Mouse (Mus musculus): ENCODE measurements around the gene 9930104L06Rik. TPM values are rescaled to one million over a fixed set of nuclear protein-coding genes. Genes with fewer than 3 reads are reported as not detected.
A peak's percentile ranks its signal among the peaks of the same experiment; 100 is the strongest.

The 9930104L06Rik gene
- polyA plus RNA-seq, 1 experiment from 2014 or later = 5.1 TPM

- peak; percentile 49 for ATAC-seq (ENCODE audit: insufficient number of reproducible peaks, low FRiP score, low TSS enrichment, low read depth)
- H3K27ac ChIP-seq (replicated peaks; ENCODE audit: low read depth, low read length) = no peak overlapping the region
- 35% methylated on average over 21 of the region's 21 CpGs for WGBS
- H3K9me3 ChIP-seq (ENCODE audit: control insufficient read depth, low read length) = no peaks in the 10 kb centered on the region
- no peak overlapping the region for H3K4me2 ChIP-seq (ENCODE audit: low read depth, severe bottlenecking)
- H3K4me3 ChIP-seq (ENCODE audit: low read depth, low read length) = no peak overlapping the region
- H3K36me3 ChIP-seq (ENCODE audit: control insufficient read depth, insufficient read depth, low read length) = no peaks in the 10 kb centered on the region
- no peak overlapping the region for H3K9ac ChIP-seq (ENCODE audit: low read length)
- peak; percentile 70 for DNase-seq (ENCODE audit: low spot score)
- peaks cover 53% of the 10 kb centered on the region for H3K27me3 ChIP-seq (ENCODE audit: control insufficient read depth, insufficient read depth, low read length)
- H3K4me1 ChIP-seq (ENCODE audit: control insufficient read depth, insufficient read depth, low read length) = peaks cover 17% of the 10 kb centered on the region
These were observed 13.6 kb downstream of the 9930104L06Rik start for GRCm38 (mm10) chr4:124950181-124951035.

GRCm38 (mm10) chr4:124951036-124951433 is 14.2 kb downstream of the 9930104L06Rik start:
- H3K4me2 ChIP-seq (ENCODE audit: low read depth, severe bottlenecking) = peak overlapping the region; percentile 2; the same call in 1 of the 2 replicates
- 24% methylated on average over 10 of the region's 10 CpGs for WGBS

GRCm38 (mm10) chr4:124953546-124953945 is 16.7 kb downstream of the 9930104L06Rik start:
- Histone ChIP-seq H3K27me3 (ENCODE audit: control insufficient read depth, insufficient read depth, low read length) (peaks cover 46% of the 10 kb centered on the region), H3K4me1 (ENCODE audit: control insufficient read depth, insufficient read depth, low read length) (peaks cover 17% of the 10 kb centered on the region), H3K36me3 (ENCODE audit: control insufficient read depth, insufficient read depth, low read length) (no peaks in the 10 kb centered on the region), H3K9ac (ENCODE audit: low read length) (no peak overlapping the region), H3K4me3 (ENCODE audit: low read depth, low read length) (no peak overlapping the region), H3K9me3 (ENCODE audit: control insufficient read depth, low read length) (no peaks in the 10 kb centered on the region), H3K4me2 (ENCODE audit: low read depth, severe bottlenecking) (no peak overlapping the region), H3K27ac (replicated peaks; ENCODE audit: low read depth, low read length) (no peak overlapping the region)
- DNase-seq (ENCODE audit: low spot score) = no peak
- no peak for ATAC-seq (ENCODE audit: insufficient number of reproducible peaks, low FRiP score, low TSS enrichment, low read depth)
- WGBS = 56% methylated on average over 4 of the region's 4 CpGs

More at GRCm38 (mm10) chr4:124951036-124951433, 14.2 kb downstream of the 9930104L06Rik start:
- H3K9ac ChIP-seq (ENCODE audit: low read length) = no peak overlapping the region
- no peak overlapping the region for H3K4me3 ChIP-seq (ENCODE audit: low read depth, low read length)
- H3K4me1 ChIP-seq (ENCODE audit: control insufficient read depth, insufficient read depth, low read length) = peaks cover 17% of the 10 kb centered on the region
- DNase-seq (ENCODE audit: low spot score) (no peak), ATAC-seq (ENCODE audit: insufficient number of reproducible peaks, low FRiP score, low TSS enrichment, low read depth) (no peak)
- no peak overlapping the region for H3K27ac ChIP-seq (replicated peaks; ENCODE audit: low read depth, low read length)
- H3K36me3 ChIP-seq (ENCODE audit: control insufficient read depth, insufficient read depth, low read length) = no peaks in the 10 kb centered on the region
- peaks cover 56% of the 10 kb centered on the region for H3K27me3 ChIP-seq (ENCODE audit: control insufficient read depth, insufficient read depth, low read length)
- H3K9me3 ChIP-seq (ENCODE audit: control insufficient read depth, low read length) = no peaks in the 10 kb centered on the region

- Histone ChIP-seq H3K4me1 (ENCODE audit: control insufficient read depth, insufficient read depth, low read length) (no peaks in the 10 kb centered on the region), H3K9ac (ENCODE audit: low read length) (no peak overlapping the region), H3K4me3 (ENCODE audit: low read depth, low read length) (no peak overlapping the region), H3K4me2 (ENCODE audit: low read depth, severe bottlenecking) (no peak overlapping the region), H3K27me3 (ENCODE audit: control insufficient read depth, insufficient read depth, low read length) (peaks cover 48% of the 10 kb centered on the region), H3K9me3 (ENCODE audit: control insufficient read depth, low read length) (no peaks in the 10 kb centered on the region), H3K27ac (replicated peaks; ENCODE audit: low read depth, low read length) (no peak overlapping the region), H3K36me3 (ENCODE audit: control insufficient read depth, insufficient read depth, low read length) (no peaks in the 10 kb centered on the region)
- ATAC-seq (ENCODE audit: insufficient number of reproducible peaks, low FRiP score, low TSS enrichment, low read depth) (no peak), DNase-seq (ENCODE audit: low spot score) (no peak)
- WGBS = 74% methylated on average over 2 of the region's 2 CpGs
These were observed 20.4 kb downstream of the 9930104L06Rik start for GRCm38 (mm10) chr4:124957284-124957683.

GRCm38 (mm10) chr4:124959062-124959461 is 22.2 kb downstream of the 9930104L06Rik start:
- H3K4me1 ChIP-seq (ENCODE audit: control insufficient read depth, insufficient read depth, low read length) = 0 out of 2 replicates have a peak, but pooled peaks cover 3% of the 10 kb centered on the region
- H3K27me3 ChIP-seq (ENCODE audit: control insufficient read depth, insufficient read depth, low read length) = peaks cover 33% of the 10 kb centered on the region
- DNase-seq (ENCODE audit: low spot score) (no peak), ATAC-seq (ENCODE audit: insufficient number of reproducible peaks, low FRiP score, low TSS enrichment, low read depth) (no peak)
- H3K27ac ChIP-seq (replicated peaks; ENCODE audit: low read depth, low read length) = no peak overlapping the region
- H3K4me3 ChIP-seq (ENCODE audit: low read depth, low read length) = no peak overlapping the region
- H3K36me3 ChIP-seq (ENCODE audit: control insufficient read depth, insufficient read depth, low read length) = no peaks in the 10 kb centered on the region
- no peak overlapping the region for H3K4me2 ChIP-seq (ENCODE audit: low read depth, severe bottlenecking)
- no peaks in the 10 kb centered on the region for H3K9me3 ChIP-seq (ENCODE audit: control insufficient read depth, low read length)
- no peak overlapping the region for H3K9ac ChIP-seq (ENCODE audit: low read length)
- WGBS = 37% methylated on average over 11 of the region's 11 CpGs

- Histone ChIP-seq H3K4me3 (ENCODE audit: low read depth, low read length) (no peak overlapping the region), H3K9ac (ENCODE audit: low read length) (no peak overlapping the region), H3K27me3 (ENCODE audit: control insufficient read depth, insufficient read depth, low read length) (peaks cover 29% of the 10 kb centered on the region), H3K27ac (replicated peaks; ENCODE audit: low read depth, low read length) (no peak overlapping the region), H3K4me1 (ENCODE audit: control insufficient read depth, insufficient read depth, low read length) (peaks cover 9% of the 10 kb centered on the region; the same call in 1 of the 2 replicates), H3K4me2 (ENCODE audit: low read depth, severe bottlenecking) (no peak overlapping the region), H3K9me3 (ENCODE audit: control insufficient read depth, low read length) (no peaks in the 10 kb centered on the region), H3K36me3 (ENCODE audit: control insufficient read depth, insufficient read depth, low read length) (no peaks in the 10 kb centered on the region)
- no peak for ATAC-seq (ENCODE audit: insufficient number of reproducible peaks, low FRiP score, low TSS enrichment, low read depth)
- 83% methylated on average over 11 of the region's 11 CpGs for WGBS
- DNase-seq (ENCODE audit: low spot score) = no peak
These were observed 24.1 kb downstream of the 9930104L06Rik start for GRCm38 (mm10) chr4:124960940-124961339.

- H3K9me3 ChIP-seq (ENCODE audit: control insufficient read depth, low read length) = no peaks in the 10 kb centered on the region
- peaks cover 9% of the 10 kb centered on the region; the same call in 1 of the 2 replicates for H3K4me1 ChIP-seq (ENCODE audit: control insufficient read depth, insufficient read depth, low read length)
- no peaks in the 10 kb centered on the region for H3K36me3 ChIP-seq (ENCODE audit: control insufficient read depth, insufficient read depth, low read length)
- no peak overlapping the region for H3K4me2 ChIP-seq (ENCODE audit: low read depth, severe bottlenecking)
- 28% methylated on average over 11 of the region's 11 CpGs for WGBS
- DNase-seq (ENCODE audit: low spot score) = no peak
- no peak overlapping the region for H3K4me3 ChIP-seq (ENCODE audit: low read depth, low read length)
- ATAC-seq (ENCODE audit: insufficient number of reproducible peaks, low FRiP score, low TSS enrichment, low read depth) = no peak
- H3K27me3 ChIP-seq (ENCODE audit: control insufficient read depth, insufficient read depth, low read length) = peaks cover 22% of the 10 kb centered on the region
- no peak overlapping the region for H3K27ac ChIP-seq (replicated peaks; ENCODE audit: low read depth, low read length)
- H3K9ac ChIP-seq (ENCODE audit: low read length) = no peak overlapping the region
These were observed 25.7 kb downstream of the 9930104L06Rik start for GRCm38 (mm10) chr4:124962576-124962975.

GRCm38 (mm10) chr4:124964912-124965599 is 28.2 kb downstream of the 9930104L06Rik start:
- H3K27ac ChIP-seq (replicated peaks; ENCODE audit: low read depth, low read length) = no peak overlapping the region
- no peak overlapping the region for H3K9ac ChIP-seq (ENCODE audit: low read length)
- H3K4me3 ChIP-seq (ENCODE audit: low read depth, low read length) = no peak overlapping the region
- no peak overlapping the region for H3K4me2 ChIP-seq (ENCODE audit: low read depth, severe bottlenecking)
- peaks cover 24% of the 10 kb centered on the region for H3K27me3 ChIP-seq (ENCODE audit: control insufficient read depth, insufficient read depth, low read length)
- WGBS = 6% methylated on average over 8 of the region's 8 CpGs
- ATAC-seq (ENCODE audit: insufficient number of reproducible peaks, low FRiP score, low TSS enrichment, low read depth) (no peak; the same call in 1 of the 2 replicates), DNase-seq (ENCODE audit: low spot score) (no peak)
- peaks cover 25% of the 10 kb centered on the region for H3K4me1 ChIP-seq (ENCODE audit: control insufficient read depth, insufficient read depth, low read length)
- no peaks in the 10 kb centered on the region for H3K9me3 ChIP-seq (ENCODE audit: control insufficient read depth, low read length)
- no peaks in the 10 kb centered on the region for H3K36me3 ChIP-seq (ENCODE audit: control insufficient read depth, insufficient read depth, low read length)

Measured in limb, embryonic 11.5 days (tissue).